Mouse (Mus musculus) heart, embryonic 12.5 days (tissue): ENCODE results near the gene C1qtnf12. TPM values are rescaled to one million over a fixed set of nuclear protein-coding genes. Genes with fewer than 3 reads are reported as not detected.
A peak's percentile ranks its signal among the peaks of the same experiment; 100 is the strongest.

Experiments used
- ATAC-seq: fragments of 200-750 bp; cut with Nextera tagmentation; 2 replicates; pipeline ENCODE4 v1.8.0; 2017; ENCODE audit warnings: moderate TSS enrichment, moderate library complexity; ENCODE audit not compliant: insufficient number of reproducible peaks, low FRiP score
- H3K27ac ChIP-seq: fragments of 300-500 bp; sonication (generic); 2 replicates; pipeline ENCODE4 v1.5.1; 2016; ENCODE audit warnings: mild to moderate bottlenecking, moderate library complexity; ENCODE audit not compliant: poor library complexity, severe bottlenecking
- H3K27me3 ChIP-seq: fragments of 300-500 bp; sonication (generic); replicated peaks from 2 replicates; pipeline ENCODE4 v1.6.1; 2016; ENCODE audit warnings: mild to moderate bottlenecking, moderate library complexity
- H3K36me3 ChIP-seq: fragments of 300-500 bp; sonication (generic); 2 replicates; pipeline ENCODE4 v1.6.1; 2016; ENCODE audit warnings: mild to moderate bottlenecking, moderate library complexity
- H3K4me1 ChIP-seq: fragments of 300-500 bp; sonication (generic); replicated peaks from 2 replicates; pipeline ENCODE4 v1.6.1; 2016; ENCODE audit warnings: mild to moderate bottlenecking
- H3K4me2 ChIP-seq: fragments of 300-500 bp; sonication (generic); 2 replicates; pipeline ENCODE4 v1.6.1; 2016; ENCODE audit warnings: mild to moderate bottlenecking, moderate library complexity
- H3K4me3 ChIP-seq: fragments of 300-500 bp; sonication (generic); 2 replicates; pipeline ENCODE4 v1.5.1; 2016; ENCODE audit warnings: mild to moderate bottlenecking
- H3K9ac ChIP-seq: fragments of 300-500 bp; sonication (generic); 2 replicates; pipeline ENCODE4 v1.6.1; 2016; ENCODE audit warnings: mild to moderate bottlenecking, moderate library complexity
- H3K9me3 ChIP-seq: fragments of 300-500 bp; sonication (generic); replicated peaks from 2 replicates; pipeline ENCODE4 v1.6.1; 2016; ENCODE audit warnings: mild to moderate bottlenecking, moderate library complexity
- WGBS: fragments of 180-500 bp; shearing (Covaris S2); methylation state at CpG from one replicate; pipeline ENCODE4 v1.1.7; 2016; 5-methylcytosine and 5-hydroxymethylcytosine counted together
- polyA plus RNA-seq: library from polyadenylated mRNA; unstranded; fragments of >200 nt; fragmentation: Nextera tagmentation; extraction: Ambion mirVana; gene quantifications from 2 replicates; pipeline ENCODE4 v1.2.1, GENCODE M21; 2016

Gene C1qtnf12
- 21.1 and 23.8 TPM in 2 replicates for polyA plus RNA-seq

DNA sequence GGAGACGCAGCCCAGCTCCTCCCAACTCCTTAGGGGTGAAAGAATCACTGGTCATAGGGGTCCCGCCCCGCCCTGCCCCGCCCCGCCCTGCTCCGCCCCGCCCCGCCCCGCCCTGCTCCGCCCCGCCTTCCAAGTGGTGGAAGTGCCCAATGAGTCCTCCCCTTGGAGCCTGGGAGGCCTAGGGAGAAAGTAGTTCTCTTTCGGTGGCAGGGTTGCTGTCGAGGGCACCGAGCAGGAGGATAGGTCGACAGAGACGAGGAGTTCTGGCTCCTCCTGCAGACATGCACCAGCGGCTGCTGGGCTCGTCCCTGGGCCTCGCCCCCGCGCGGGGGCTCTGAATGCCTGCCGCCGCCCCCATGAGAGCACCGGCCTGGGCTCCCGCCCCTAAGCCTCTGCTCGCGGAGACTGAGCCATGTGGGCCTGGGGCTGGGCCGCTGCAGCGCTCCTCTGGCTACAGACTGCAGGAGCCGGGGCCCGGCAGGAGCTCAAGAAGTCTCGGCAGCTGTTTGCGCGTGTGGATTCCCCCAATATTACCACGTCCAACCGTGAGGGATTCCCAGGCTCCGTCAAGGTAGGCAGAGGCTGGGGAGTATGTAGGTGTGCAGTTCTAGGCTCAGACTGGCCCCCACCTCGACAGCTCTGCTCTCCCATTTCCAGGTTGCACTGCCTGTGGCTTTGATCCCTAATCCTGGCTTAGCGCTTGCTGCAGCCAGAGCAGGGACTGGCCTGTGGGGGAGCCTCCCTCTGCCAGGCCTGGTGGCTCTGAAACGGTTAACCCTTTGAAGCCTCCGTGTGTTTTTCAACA, at the start of gene C1qtnf12:
Gene C1qtnf12, plus strand, starts transcription at position 152 of the 805 bp plus-strand sequence.
- whole genome bisulfite sequencing: 2% methylated on average over 40 of the region's 42 CpGs
- Histone ChIP-seq H3K9me3 (no peaks in the 10 kb centered on the region), H3K27me3 (no peaks in the 10 kb centered on the region), H3K4me2 (peak within 1 kb of the TSS; percentile 93), H3K9ac (peak within 1 kb of the TSS; percentile 79), H3K4me3 (peak within 1 kb of the TSS; percentile 60), H3K4me1 (peaks cover 24% of the 10 kb centered on the region), H3K36me3 (peaks cover 44% of the 10 kb centered on the region), H3K27ac (0 out of 2 replicates have a peak within 1 kb of the TSS, but pooled peaks have one; percentile 3)
- ATAC-seq: peak; percentile 85

GRCm38 (mm10) chr4:155932031-155932430, 30.1 kb upstream of the C1qtnf12 start:
- WGBS: 60% methylated on average over 1 of the region's 1 CpGs
- H3K4me3 ChIP-seq: no peak overlapping the region
- H3K27ac ChIP-seq: no peak overlapping the region
- ATAC-seq: no peak
- no peaks in the 10 kb centered on the region for H3K4me1 ChIP-seq
- no peak overlapping the region for H3K9ac ChIP-seq
- H3K9me3 ChIP-seq: no peaks in the 10 kb centered on the region
- no peaks in the 10 kb centered on the region for H3K36me3 ChIP-seq
- no peak overlapping the region for H3K4me2 ChIP-seq
- H3K27me3 ChIP-seq: peaks cover 21% of the 10 kb centered on the region

- no peaks in the 10 kb centered on the region for H3K9me3 ChIP-seq
- H3K27me3 ChIP-seq: peaks cover 3% of the 10 kb centered on the region; the same call in 1 of the 2 replicates
- WGBS: under 1% methylated on average over 17 of the region's 17 CpGs
- H3K4me3 ChIP-seq: peak overlapping the region; percentile 83
- ATAC-seq: peak; percentile 17
- H3K27ac ChIP-seq: peak overlapping the region; percentile 79
- peaks cover 12% of the 10 kb centered on the region for H3K36me3 ChIP-seq
- peak overlapping the region; percentile 79 for H3K9ac ChIP-seq
- H3K4me2 ChIP-seq: peak overlapping the region; percentile 98
- H3K4me1 ChIP-seq: peaks cover 17% of the 10 kb centered on the region
Observed at GRCm38 (mm10) chr4:155943049-155943452, 19.1 kb upstream of the C1qtnf12 start.

GRCm38 (mm10) chr4:155943534-155944249, 18.4 kb upstream of the C1qtnf12 start, which contains the start of gene Ube2j2:
Ube2j2 (plus strand) TSS chr4:155943831.
- peak within 1 kb of the TSS; percentile 98 for H3K4me2 ChIP-seq
- WGBS: under 1% methylated on average over 79 of the region's 85 CpGs
- H3K36me3 ChIP-seq: peaks cover 18% of the 10 kb centered on the region
- H3K4me3 ChIP-seq: peak within 1 kb of the TSS; percentile 83
- H3K4me1 ChIP-seq: peaks cover 17% of the 10 kb centered on the region
- no peaks in the 10 kb centered on the region for H3K9me3 ChIP-seq
- H3K27me3 ChIP-seq: peaks cover 3% of the 10 kb centered on the region; the same call in 1 of the 2 replicates
- peak within 1 kb of the TSS; percentile 93 for H3K9ac ChIP-seq
- H3K27ac ChIP-seq: peak within 1 kb of the TSS; percentile 79
- peak; percentile 99 for ATAC-seq

GRCm38 (mm10) chr4:155944271-155944670, 17.8 kb upstream of the C1qtnf12 start:
- WGBS: 1% methylated on average over 17 of the region's 17 CpGs

DNA sequence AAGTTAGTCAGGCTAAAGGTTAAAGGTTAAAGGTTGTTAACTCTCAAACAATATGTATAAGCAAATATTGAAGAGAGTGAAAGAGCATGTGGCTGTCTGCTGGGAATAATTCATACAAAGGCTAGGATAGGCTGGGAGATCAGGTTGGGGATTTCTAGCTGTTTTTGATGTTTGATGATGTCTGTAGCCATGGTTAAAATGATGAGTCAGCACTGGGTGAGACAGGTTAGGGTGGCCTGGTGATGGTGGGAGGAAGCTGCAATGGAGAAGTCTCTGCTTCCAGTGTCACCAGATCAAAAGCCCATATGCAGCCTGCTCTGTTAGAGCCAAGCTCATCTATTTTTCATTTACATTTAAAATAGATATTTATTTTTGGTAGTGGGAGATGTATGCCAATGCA, 15.0 kb upstream of the C1qtnf12 start:
- Histone ChIP-seq H3K27ac (no peak overlapping the region), H3K27me3 (no peaks in the 10 kb centered on the region), H3K4me2 (no peak overlapping the region), H3K9ac (no peak overlapping the region), H3K4me3 (no peak overlapping the region), H3K9me3 (no peaks in the 10 kb centered on the region), H3K36me3 (peaks cover 52% of the 10 kb centered on the region), H3K4me1 (peaks cover 17% of the 10 kb centered on the region)
- ATAC-seq: no peak

More at GRCm38 (mm10) chr4:155944271-155944670, 17.8 kb upstream of the C1qtnf12 start:
- H3K4me1 ChIP-seq: peaks cover 17% of the 10 kb centered on the region
- H3K27me3 ChIP-seq: no peaks in the 10 kb centered on the region; the same call in 1 of the 2 replicates
- H3K27ac ChIP-seq: peak overlapping the region; percentile 46
- H3K36me3 ChIP-seq: peaks cover 24% of the 10 kb centered on the region
- H3K9ac ChIP-seq: peak overlapping the region; percentile 93
- H3K9me3 ChIP-seq: no peaks in the 10 kb centered on the region
- H3K4me3 ChIP-seq: peak overlapping the region; percentile 83
- ATAC-seq: no peak
- H3K4me2 ChIP-seq: peak overlapping the region; percentile 98

DNA sequence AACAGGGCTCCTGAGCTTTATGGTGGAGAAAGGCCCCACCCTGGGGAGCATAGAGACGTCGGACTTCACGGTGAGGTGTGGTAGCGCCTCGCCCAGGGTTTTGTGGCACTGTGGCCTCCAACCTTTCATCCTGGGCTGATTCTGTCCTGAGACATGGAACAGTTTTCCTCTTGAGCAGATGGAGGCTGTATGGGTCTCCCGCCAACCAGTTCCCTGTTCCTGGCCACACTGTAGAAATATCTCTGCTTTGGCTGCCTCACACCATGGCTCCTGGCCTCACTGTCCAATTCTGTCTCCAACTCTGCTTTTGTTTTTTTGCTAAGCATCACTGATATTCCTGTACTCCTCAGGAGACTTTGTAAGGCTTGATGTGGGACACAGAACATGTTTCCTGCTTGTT, 6.6 kb upstream of the C1qtnf12 start:
- H3K36me3 ChIP-seq: peaks cover 75% of the 10 kb centered on the region
- no peak for ATAC-seq
- no peak overlapping the region for H3K4me2 ChIP-seq
- H3K9me3 ChIP-seq: no peaks in the 10 kb centered on the region
- no peaks in the 10 kb centered on the region for H3K4me1 ChIP-seq
- no peak overlapping the region for H3K4me3 ChIP-seq
- WGBS: 95% methylated on average over 6 of the region's 6 CpGs
- H3K27me3 ChIP-seq: no peaks in the 10 kb centered on the region
- H3K9ac ChIP-seq: no peak overlapping the region
- H3K27ac ChIP-seq: no peak overlapping the region

DNA sequence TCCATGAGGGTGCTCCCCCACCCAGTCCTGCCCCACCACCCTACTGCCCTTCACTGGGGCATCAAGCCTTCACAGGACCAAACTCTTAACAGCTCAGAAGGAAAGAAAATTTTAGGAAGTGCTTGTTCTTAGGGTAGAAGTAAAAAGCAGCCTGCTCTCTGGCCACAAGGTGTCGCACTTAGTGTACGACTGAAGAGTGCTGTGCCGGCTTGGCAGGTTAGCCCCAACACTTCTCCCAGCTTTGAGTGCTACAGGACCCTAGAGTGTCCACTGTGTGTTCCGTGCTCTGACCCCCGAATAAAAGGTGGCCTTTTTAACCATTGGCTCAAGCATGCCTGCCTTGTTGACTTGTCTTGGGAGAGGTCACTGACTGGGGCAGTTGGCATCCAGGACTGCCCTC, 2.8 kb upstream of the C1qtnf12 start:
- Histone ChIP-seq H3K9ac (no peak overlapping the region), H3K4me3 (no peak overlapping the region), H3K4me2 (no peak overlapping the region), H3K27ac (no peak overlapping the region), H3K9me3 (no peaks in the 10 kb centered on the region), H3K36me3 (peaks cover 50% of the 10 kb centered on the region), H3K4me1 (peaks cover 24% of the 10 kb centered on the region), H3K27me3 (no peaks in the 10 kb centered on the region)
- ATAC-seq: peak; percentile 19; the same call in 1 of the 2 replicates
- WGBS: 6% methylated on average over 5 of the region's 5 CpGs

- peak overlapping the region; percentile 79 for H3K9ac ChIP-seq
- 47% methylated on average over 7 of the region's 7 CpGs for WGBS
- H3K36me3 ChIP-seq: peaks cover 37% of the 10 kb centered on the region
- no peaks in the 10 kb centered on the region for H3K27me3 ChIP-seq
- peaks cover 24% of the 10 kb centered on the region for H3K4me1 ChIP-seq
- H3K9me3 ChIP-seq: no peaks in the 10 kb centered on the region
- H3K27ac ChIP-seq: no peak overlapping the region
- peak overlapping the region; percentile 60 for H3K4me3 ChIP-seq
- no peak for ATAC-seq
- peak overlapping the region; percentile 93 for H3K4me2 ChIP-seq
Observed at GRCm38 (mm10) chr4:155963106-155963505, 988 bp downstream of the C1qtnf12 start.

DNA sequence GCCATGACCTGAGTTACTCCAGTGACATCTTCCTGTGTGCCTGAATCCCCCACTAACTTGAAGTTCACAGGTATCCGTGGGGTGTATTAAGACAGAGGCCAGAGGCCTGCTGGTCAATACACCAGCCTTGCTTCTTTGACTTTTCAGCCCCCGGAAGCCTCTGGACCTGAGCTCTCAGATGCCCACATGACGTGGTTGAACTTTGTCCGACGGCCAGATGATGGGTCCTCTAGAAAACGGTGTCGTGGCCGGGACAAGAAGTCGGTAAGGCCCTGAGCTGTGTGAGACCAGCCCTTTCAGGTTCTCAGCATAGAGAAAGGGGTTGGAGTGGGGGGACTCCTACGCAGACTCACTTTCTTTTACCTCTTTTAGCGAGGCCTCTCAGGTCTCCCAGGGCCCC, 2.3 kb downstream of the C1qtnf12 start:
- Histone ChIP-seq H3K9me3 (no peaks in the 10 kb centered on the region), H3K4me1 (peaks cover 24% of the 10 kb centered on the region), H3K9ac (no peak overlapping the region; the same call in 1 of the 2 replicates), H3K27me3 (no peaks in the 10 kb centered on the region), H3K4me2 (no peak overlapping the region), H3K36me3 (peaks cover 31% of the 10 kb centered on the region), H3K4me3 (no peak overlapping the region), H3K27ac (no peak overlapping the region)
- no peak for ATAC-seq
- 89% methylated on average over 11 of the region's 11 CpGs for WGBS

DNA sequence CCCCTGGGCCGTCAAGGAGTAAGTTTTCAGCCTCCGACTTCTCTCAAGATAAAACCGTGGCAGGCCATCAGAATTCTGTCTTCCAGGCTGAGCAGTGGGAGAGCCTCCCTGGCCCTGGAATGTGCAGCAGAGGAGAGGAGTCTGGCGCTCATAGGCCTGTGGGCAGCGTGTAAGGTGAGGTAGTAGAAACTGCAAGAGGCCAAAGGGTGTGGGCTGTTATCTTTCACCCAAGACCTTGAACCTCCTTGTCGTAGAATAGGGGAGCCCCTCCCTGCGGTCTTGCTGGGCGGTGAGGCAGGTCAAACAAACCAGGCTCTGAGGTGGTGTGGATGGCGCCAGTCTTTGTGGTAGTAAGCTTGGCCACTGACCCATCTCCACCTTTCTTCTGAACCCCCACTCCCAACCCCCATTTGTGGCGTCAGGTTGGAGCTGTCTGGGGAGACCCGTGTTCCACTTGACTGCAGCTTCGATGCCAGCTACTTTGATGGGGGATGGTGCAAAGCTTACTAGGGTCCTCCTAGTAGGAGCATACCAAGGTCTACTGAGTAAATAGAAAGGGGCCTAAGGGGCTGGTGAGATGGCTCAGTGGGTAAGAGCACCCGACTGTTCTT, 7.0 kb downstream of the C1qtnf12 start:
- Histone ChIP-seq H3K27me3 (no peaks in the 10 kb centered on the region), H3K4me3 (no peak overlapping the region), H3K9ac (no peak overlapping the region), H3K36me3 (peaks cover 21% of the 10 kb centered on the region), H3K27ac (no peak overlapping the region), H3K9me3 (no peaks in the 10 kb centered on the region), H3K4me1 (no peaks in the 10 kb centered on the region), H3K4me2 (no peak overlapping the region)
- 63% methylated on average over 13 of the region's 13 CpGs for WGBS
- ATAC-seq: no peak; the same call in 1 of the 2 replicates
